Mouse (Mus musculus): Measurements from ENCODE around the gene Tpk1.

- TF ChIP-seq POLR2A (IDR thresholded peaks at IDR 0.05; ENCODE audit: borderline replicate concordance, extremely low read depth, insufficient read depth, insufficient read length, poor library complexity, severe bottlenecking) (no peak), CTCF (IDR thresholded peaks at IDR 0.05; ENCODE audit: borderline replicate concordance, extremely low read depth, insufficient read depth, insufficient read length) (no peak)
Measured at GRCm38 (mm10) chr6:43361248-43361647, 304.8 kb downstream of the Tpk1 start.

All from brain, embryonic 14.5 days (tissue).